Mouse (Mus musculus) mouse embryonic stem cell (cell line): ENCODE measurements around the gene Slc7a4.
"Not testable (repeated sequence)": the region's sequence is repeated elsewhere in the genome, so short reads cannot be mapped to it uniquely, and the experiment has no call there.

Experiments used
- in situ Hi-C, 2 experiments: fragments of 300-500 bp; cut with MboI; formaldehyde crosslinking; loops; 1 replicate in 1 of 2; 3 replicates in 1 of 2; pipeline ENCODE4 v1.14.3; 2019 to 2020; ENCODE audit warnings: low sequenced_read_pairs in 2 of 2, low pct_unique_long_range_greater_than_20kb in 1 of 2, mixed read lengths in 1 of 2; ENCODE audit not compliant: unreplicated experiment in 1 of 2

Slc7a4 gene

GRCm38 (mm10) chr16:17583064-17583463 is at the start of gene Slc7a4:
Slc7a4 (minus strand) TSS chr16:17583214.
- in situ Hi-C loops, result no loop called here

GRCm38 (mm10) chr16:17632580-17632979 is 49.6 kb upstream of the Slc7a4 start:
- in situ Hi-C loops, result no loop called here

GRCm38 (mm10) chr16:17626269-17626555 is 43.2 kb upstream of the Slc7a4 start:
- in situ Hi-C loops, result no loop called here

GRCm38 (mm10) chr16:17625488-17626268 is 42.7 kb upstream of the Slc7a4 start:
- in situ Hi-C loops, result no loop called here

- in situ Hi-C loops, result no loop called here
Measured at GRCm38 (mm10) chr16:17621936-17622335, 38.9 kb upstream of the Slc7a4 start.

- in situ Hi-C loops, result no loop called here
Measured at GRCm38 (mm10) chr16:17619198-17620105, 36.4 kb upstream of the Slc7a4 start, which contains the start of gene Smpd4. Smpd4 (plus strand) TSS chr16:17619354.

GRCm38 (mm10) chr16:17617922-17618565 is 35.0 kb upstream of the Slc7a4 start:
- in situ Hi-C loops, result no loop called here

- in situ Hi-C loops, result no loop called here
Measured at GRCm38 (mm10) chr16:17616212-17616611, 33.2 kb upstream of the Slc7a4 start.

GRCm38 (mm10) chr16:17614740-17615139 is 31.7 kb upstream of the Slc7a4 start:
- in situ Hi-C loops, result not testable (repeated sequence)

GRCm38 (mm10) chr16:17611383-17611782 is 28.4 kb upstream of the Slc7a4 start:
- in situ Hi-C loops, result no loop called here

GRCm38 (mm10) chr16:17605684-17606083 is 22.7 kb upstream of the Slc7a4 start:
- in situ Hi-C loops, result no loop called here

GRCm38 (mm10) chr16:17604941-17605340 is 21.9 kb upstream of the Slc7a4 start:
- in situ Hi-C loops, result no loop called here

- in situ Hi-C loops, result no loop called here
Measured at GRCm38 (mm10) chr16:17600944-17601562, 18.0 kb upstream of the Slc7a4 start.

- in situ Hi-C loops, result no loop called here
Measured at GRCm38 (mm10) chr16:17590731-17591130, 7.7 kb upstream of the Slc7a4 start.

GRCm38 (mm10) chr16:17584555-17584954 is 1.5 kb upstream of the Slc7a4 start:
- in situ Hi-C loops, result no loop called here

- in situ Hi-C loops, result no loop called here
Measured at GRCm38 (mm10) chr16:17576825-17577215, 6.2 kb downstream of the Slc7a4 start.

GRCm38 (mm10) chr16:17575870-17576824 is 6.9 kb downstream of the Slc7a4 start:
- in situ Hi-C loops, result no loop called here

- in situ Hi-C loops, result no loop called here
Measured at GRCm38 (mm10) chr16:17566186-17566585, 16.8 kb downstream of the Slc7a4 start.
